Mouse (Mus musculus): ENCODE results near the gene Tusc2.
A peak's percentile ranks its signal among the peaks of the same experiment; 100 is the strongest.

Tusc2 gene

DNA sequence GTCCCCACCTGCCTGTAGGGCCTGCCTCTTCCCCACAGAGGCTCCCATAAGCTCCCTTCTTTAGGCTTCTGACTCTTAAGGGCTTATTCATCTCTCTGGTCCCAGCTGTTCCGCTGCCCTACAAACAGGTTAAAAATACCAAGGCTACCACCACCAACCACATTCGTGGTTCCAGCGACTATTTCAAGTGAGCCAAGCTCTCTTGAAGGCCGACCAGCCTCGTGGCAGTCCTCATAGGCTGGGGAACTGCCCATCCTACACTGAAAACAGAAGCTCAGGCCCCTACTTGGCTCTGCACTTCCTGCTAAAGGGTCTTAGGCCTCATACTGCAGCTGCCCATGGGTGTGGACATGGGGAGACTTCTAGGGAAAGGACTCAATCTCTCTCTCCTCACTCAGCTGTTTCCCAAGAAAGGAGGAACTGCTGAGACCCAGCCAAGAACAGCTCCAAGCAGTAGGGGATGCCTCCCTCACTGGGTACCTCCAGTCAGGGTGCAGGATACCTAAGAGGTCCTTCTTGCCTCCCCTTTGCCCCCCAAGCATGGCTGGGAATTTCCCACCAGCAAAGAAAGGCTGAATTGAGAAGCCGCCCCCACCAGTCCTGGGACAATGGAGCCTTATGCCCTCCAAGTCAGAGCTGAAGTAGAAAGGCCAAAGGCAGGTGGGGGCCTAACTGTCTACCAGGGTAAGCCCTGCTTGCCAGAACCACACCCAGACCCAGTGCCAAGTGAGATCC is 48.6 kb downstream of the Tusc2 start:
- no peak for DNase-seq (ENCODE audit: extremely low spot score)

- peak; percentile 97 for DNase-seq (ENCODE audit: extremely low spot score)
Measured at GRCm38 (mm10) chr9:107612191-107612944, 49.3 kb downstream of the Tusc2 start.

GRCm38 (mm10) chr9:107612945-107613569 is 50.0 kb downstream of the Tusc2 start:
- no peak for DNase-seq (ENCODE audit: extremely low spot score)

DNA sequence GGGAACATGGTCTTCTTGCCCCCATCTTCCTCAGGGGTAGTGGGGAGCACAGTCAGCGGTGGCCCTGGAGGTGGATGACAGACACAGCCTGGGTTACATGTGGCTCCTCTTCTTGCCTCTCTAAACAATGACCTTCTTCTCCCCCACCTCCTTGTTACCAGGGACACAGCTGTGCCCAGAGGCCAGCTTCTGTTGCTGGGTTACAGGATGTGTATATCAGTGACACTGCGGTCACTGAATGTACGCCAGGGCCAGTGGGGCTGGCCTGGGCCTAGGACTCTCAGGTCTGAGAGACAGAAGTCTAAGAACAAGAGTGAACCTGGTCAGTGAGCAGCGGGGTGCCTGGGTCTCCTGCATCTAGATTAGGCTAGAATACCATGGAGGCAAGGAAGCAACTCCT is 52.0 kb downstream of the Tusc2 start:
- DNase-seq (ENCODE audit: extremely low spot score), result no peak

Measured in embryo, embryonic 9.5 days (tissue).